Mouse (Mus musculus) forebrain, postnatal 0 days (tissue): ENCODE data around the gene 1810062G17Rik. TPM values are rescaled to one million over a fixed set of nuclear protein-coding genes. Genes with fewer than 3 reads are reported as not detected.

Source experiments
- ATAC-seq: fragments of 200-750 bp; cut with Nextera tagmentation; 2 replicates; pipeline ENCODE4 v1.8.0; 2017; ENCODE audit warnings: mild to moderate bottlenecking, moderate library complexity
- DNase-seq: peaks from one replicate; pipeline ENCODE4 v3.0.0-alpha.2; 2015
- H3K27ac ChIP-seq: fragments of 300-500 bp; sonication (generic); 2 replicates; pipeline ENCODE4 v1.5.1; 2014; ENCODE audit warnings: low read depth, mild to moderate bottlenecking, antibody characterized with exemption, low read length, moderate library complexity, mixed read lengths
- H3K27me3 ChIP-seq: fragments of 300-500 bp; sonication (generic); 2 replicates; pipeline ENCODE4 v1.6.1; 2014; ENCODE audit warnings: mild to moderate bottlenecking, low read length, mixed read lengths; ENCODE audit not compliant: insufficient read depth
- H3K36me3 ChIP-seq: fragments of 300-500 bp; sonication (generic); 2 replicates; pipeline ENCODE4 v1.6.1; 2014; ENCODE audit warnings: mild to moderate bottlenecking, moderate library complexity; ENCODE audit not compliant: insufficient read depth
- H3K4me1 ChIP-seq: fragments of 300-500 bp; sonication (generic); 2 replicates; pipeline ENCODE4 v1.6.1; 2014; ENCODE audit warnings: antibody characterized with exemption; ENCODE audit not compliant: insufficient read depth
- H3K4me2 ChIP-seq: fragments of 300-500 bp; sonication (generic); 2 replicates; pipeline ENCODE4 v1.6.1; 2014; ENCODE audit warnings: low read depth, mild to moderate bottlenecking, moderate library complexity
- H3K4me3 ChIP-seq: fragments of 300-500 bp; sonication (generic); 2 replicates; pipeline ENCODE4 v1.5.1; 2014; ENCODE audit warnings: low read depth, low read length, mixed read lengths
- H3K9ac ChIP-seq: fragments of 300-500 bp; sonication (generic); 2 replicates; pipeline ENCODE4 v1.6.1; 2014; ENCODE audit warnings: mild to moderate bottlenecking
- H3K9me3 ChIP-seq: fragments of 300-500 bp; sonication (generic); 2 replicates; pipeline ENCODE4 v1.6.1; 2016; ENCODE audit warnings: low read length
- CTCF ChIP-seq: sonication (generic); IDR thresholded peaks from 2 replicates; pipeline ENCODE4 v1.5.1; 2016; ENCODE audit warnings: antibody characterized with exemption, control low read depth, low read depth
- WGBS: fragments of 180-500 bp; shearing (Covaris S2); extraction: QIAGEN DNeasy Blood & Tissue Kit; methylation state at CpG from one replicate; pipeline ENCODE4 v1.1.7; 2014; 5-methylcytosine and 5-hydroxymethylcytosine counted together
- polyA plus RNA-seq: library from polyadenylated mRNA; unstranded; fragments of >200 nt; fragmentation: Nextera tagmentation; extraction: Ambion mirVana; gene quantifications from 2 replicates; pipeline ENCODE4 v1.2.1, GENCODE M21; 2015
- total RNA-seq: library from RNA; depleted of rRNA; stranded (reverse); fragments of >200 nt; gene quantifications from 2 replicates; pipeline ENCODE4 v1.2.3, GENCODE M21; 2014

The 1810062G17Rik gene
- total and polyA plus RNA-seq, 2 experiments from 2014 or later: 0.69 TPM; not detected in 1

DNA sequence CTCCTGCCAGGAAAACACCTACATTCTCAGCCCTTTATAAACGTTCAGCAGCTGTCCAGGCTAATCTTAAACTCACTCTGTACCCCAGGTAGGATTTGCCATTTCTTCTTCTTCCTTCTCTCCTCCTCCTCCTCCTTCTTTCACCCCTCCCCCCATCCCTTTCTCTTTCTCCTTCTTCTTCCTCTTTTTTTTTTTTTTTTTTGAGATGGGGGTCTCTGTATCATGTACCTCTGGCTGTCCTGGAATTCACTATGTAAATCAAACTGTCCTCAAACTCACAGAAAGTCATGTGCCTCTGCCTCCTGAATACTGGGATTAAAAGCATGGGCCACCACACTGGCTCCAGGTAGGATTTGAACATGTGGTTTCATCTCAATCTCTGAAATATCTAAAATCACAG, 13.4 kb upstream of the 1810062G17Rik start:
- no peak overlapping the region for H3K4me2 ChIP-seq
- no peaks in the 10 kb centered on the region for H3K4me1 ChIP-seq
- no peak for DNase-seq
- no peak for TF ChIP-seq CTCF
- no peaks in the 10 kb centered on the region for H3K27me3 ChIP-seq
- ATAC-seq: no peak
- H3K9me3 ChIP-seq: no peaks in the 10 kb centered on the region
- WGBS: 17% methylated on average over 1 of the region's 1 CpGs
- no peaks in the 10 kb centered on the region for H3K36me3 ChIP-seq
- H3K27ac ChIP-seq: no peak overlapping the region
- no peak overlapping the region for H3K9ac ChIP-seq
- H3K4me3 ChIP-seq: no peak overlapping the region

DNA sequence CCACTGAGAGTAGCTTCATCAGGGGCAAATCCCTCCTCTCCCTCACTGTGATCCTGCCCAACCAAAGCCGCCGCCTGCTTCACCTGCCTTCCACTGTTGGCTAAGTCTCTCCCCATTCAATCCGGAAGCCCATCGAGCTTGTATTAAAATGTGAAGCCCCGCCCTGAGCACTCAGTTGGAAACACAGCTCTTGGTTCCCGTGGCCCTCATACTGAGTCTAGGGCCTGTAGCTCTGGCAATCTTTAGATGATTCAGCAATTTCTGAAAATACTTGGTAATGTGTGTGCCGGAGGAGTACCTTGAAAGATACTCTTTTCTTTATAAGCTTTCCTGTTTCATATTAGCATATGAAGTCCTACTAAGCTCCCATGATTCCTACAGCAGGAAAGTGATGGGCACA, 10.2 kb upstream of the 1810062G17Rik start:
- no peaks in the 10 kb centered on the region for H3K4me1 ChIP-seq
- H3K4me3 ChIP-seq: no peak overlapping the region
- H3K4me2 ChIP-seq: no peak overlapping the region
- no peak for TF ChIP-seq CTCF
- H3K36me3 ChIP-seq: no peaks in the 10 kb centered on the region
- H3K27me3 ChIP-seq: no peaks in the 10 kb centered on the region
- no peak overlapping the region for H3K9ac ChIP-seq
- no peaks in the 10 kb centered on the region for H3K9me3 ChIP-seq
- ATAC-seq: no peak
- no peak overlapping the region for H3K27ac ChIP-seq
- 64% methylated on average over 7 of the region's 7 CpGs for WGBS
- DNase-seq: no peak

DNA sequence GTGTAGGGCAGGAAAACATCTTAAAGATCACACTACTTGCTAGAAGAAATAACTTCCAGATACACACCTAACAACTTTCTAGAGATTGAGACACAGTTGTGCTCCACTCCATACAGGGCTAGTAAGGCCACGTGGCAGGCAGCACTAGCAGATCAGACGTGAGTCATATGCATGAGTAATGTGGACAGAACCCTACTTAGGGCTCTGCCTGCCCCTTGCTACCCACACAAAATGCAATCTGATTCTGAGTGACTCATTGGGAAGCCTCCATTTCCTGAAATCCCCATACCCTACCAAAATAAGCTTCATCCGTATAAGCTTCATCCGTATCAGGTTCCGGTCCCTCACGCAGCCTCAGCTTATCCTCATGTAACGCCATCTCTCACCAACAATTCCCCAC, 8.1 kb upstream of the 1810062G17Rik start:
- no peaks in the 10 kb centered on the region for H3K9me3 ChIP-seq
- no peak for ATAC-seq
- DNase-seq: no peak
- H3K36me3 ChIP-seq: no peaks in the 10 kb centered on the region
- WGBS: 88% methylated on average over 7 of the region's 7 CpGs
- H3K27me3 ChIP-seq: no peaks in the 10 kb centered on the region
- no peak overlapping the region for H3K4me2 ChIP-seq
- no peak overlapping the region for H3K27ac ChIP-seq
- no peak for TF ChIP-seq CTCF
- H3K9ac ChIP-seq: no peak overlapping the region
- no peak overlapping the region for H3K4me3 ChIP-seq
- no peaks in the 10 kb centered on the region for H3K4me1 ChIP-seq

DNA sequence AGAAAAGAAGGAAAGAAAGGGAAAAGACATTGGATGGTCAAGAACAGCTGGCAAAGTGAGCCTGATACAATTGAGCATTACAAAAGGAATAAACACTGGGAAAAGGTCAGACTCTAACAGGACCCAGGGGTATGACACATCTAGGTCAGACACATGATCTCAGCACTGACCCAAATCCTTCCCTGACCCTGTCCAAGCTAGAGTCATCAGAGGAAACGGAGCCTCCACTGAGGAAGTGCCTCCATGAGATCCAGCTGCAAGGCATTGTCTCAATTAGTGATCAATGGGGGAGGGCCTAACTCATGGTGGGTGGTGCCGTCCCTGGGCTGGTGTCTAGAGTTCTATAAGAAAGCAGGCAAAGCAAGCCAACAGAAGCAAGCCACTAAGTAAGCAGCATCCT, 6.9 kb upstream of the 1810062G17Rik start:
- H3K4me3 ChIP-seq: no peak overlapping the region
- H3K4me1 ChIP-seq: no peaks in the 10 kb centered on the region
- H3K27ac ChIP-seq: no peak overlapping the region
- DNase-seq: no peak
- H3K9me3 ChIP-seq: no peaks in the 10 kb centered on the region
- 63% methylated on average over 2 of the region's 2 CpGs for WGBS
- no peaks in the 10 kb centered on the region for H3K36me3 ChIP-seq
- no peak overlapping the region for H3K4me2 ChIP-seq
- TF ChIP-seq CTCF: no peak
- H3K27me3 ChIP-seq: no peaks in the 10 kb centered on the region
- no peak overlapping the region for H3K9ac ChIP-seq
- ATAC-seq: no peak

DNA sequence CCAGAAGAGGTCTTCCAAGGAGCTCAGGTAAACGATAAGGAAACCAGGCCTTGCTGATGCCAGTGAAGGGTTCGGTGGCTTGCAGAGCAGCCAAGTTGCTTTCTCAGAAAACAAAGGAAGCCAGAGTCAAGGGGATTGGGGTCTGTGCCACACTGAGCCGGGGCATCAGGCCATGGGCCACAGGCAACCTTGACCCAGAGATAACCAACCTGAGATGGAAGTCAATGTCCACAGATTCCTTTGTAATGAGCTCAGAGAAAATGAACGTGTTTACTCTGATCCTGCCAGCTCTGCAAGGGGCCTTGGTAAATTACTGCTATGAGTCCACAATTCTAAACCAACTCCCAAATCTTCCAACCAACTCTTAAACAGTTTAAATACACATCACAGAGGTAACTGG, 3.9 kb upstream of the 1810062G17Rik start:
- Histone ChIP-seq H3K4me2 (no peak overlapping the region), H3K27me3 (no peaks in the 10 kb centered on the region), H3K36me3 (no peaks in the 10 kb centered on the region), H3K9me3 (no peaks in the 10 kb centered on the region), H3K4me3 (no peak overlapping the region), H3K27ac (no peak overlapping the region), H3K9ac (no peak overlapping the region), H3K4me1 (0 out of 2 replicates have a peak, but pooled peaks cover 7% of the 10 kb centered on the region)
- ATAC-seq (no peak), DNase-seq (no peak)
- WGBS: 66% methylated on average over 4 of the region's 4 CpGs
- no peak for TF ChIP-seq CTCF

DNA sequence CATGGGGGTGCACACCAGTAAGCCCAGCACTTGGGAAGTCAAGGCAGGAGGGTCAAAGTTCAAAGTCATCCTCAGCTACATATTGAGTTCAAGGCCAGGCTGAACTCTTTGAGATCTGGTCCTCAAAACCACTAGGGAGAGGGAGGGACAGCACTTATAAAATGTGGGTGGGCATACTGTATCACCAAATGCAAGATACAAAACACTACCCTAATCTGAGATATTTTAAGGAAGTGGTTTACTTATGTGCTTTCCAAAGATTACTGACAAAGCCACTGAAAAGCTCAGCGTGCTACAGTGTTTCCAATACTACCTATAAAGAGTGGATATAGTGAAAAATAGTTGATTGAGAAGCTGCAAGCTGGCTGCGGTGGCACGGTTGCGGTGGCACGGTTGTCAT, 2.5 kb upstream of the 1810062G17Rik start:
- no peak for TF ChIP-seq CTCF
- 96% methylated on average over 5 of the region's 5 CpGs for WGBS
- no peaks in the 10 kb centered on the region for H3K27me3 ChIP-seq
- no peak overlapping the region for H3K4me3 ChIP-seq
- no peaks in the 10 kb centered on the region for H3K36me3 ChIP-seq
- no peak overlapping the region for H3K27ac ChIP-seq
- no peak overlapping the region for H3K9ac ChIP-seq
- DNase-seq (no peak), ATAC-seq (no peak)
- no peaks in the 10 kb centered on the region for H3K9me3 ChIP-seq
- H3K4me2 ChIP-seq: no peak overlapping the region
- 0 out of 2 replicates have a peak, but pooled peaks cover 7% of the 10 kb centered on the region for H3K4me1 ChIP-seq

- ATAC-seq: no peak
- H3K4me1 ChIP-seq: 0 out of 2 replicates have a peak, but pooled peaks cover 7% of the 10 kb centered on the region
- H3K9me3 ChIP-seq: no peaks in the 10 kb centered on the region
- DNase-seq: no peak
- TF ChIP-seq CTCF: no peak
- no peak overlapping the region for H3K27ac ChIP-seq
- peak overlapping the region; percentile 99 for H3K4me2 ChIP-seq
- H3K27me3 ChIP-seq: no peaks in the 10 kb centered on the region
- WGBS: 76% methylated on average over 5 of the region's 5 CpGs
- H3K4me3 ChIP-seq: peak overlapping the region; percentile 71
- no peaks in the 10 kb centered on the region for H3K36me3 ChIP-seq
- no peak overlapping the region for H3K9ac ChIP-seq
Measured at GRCm38 (mm10) chr3:36474421-36474820, 1.3 kb upstream of the 1810062G17Rik start.
